Mouse (Mus musculus): ENCODE results near the gene Ppp1r12c.

DNA sequence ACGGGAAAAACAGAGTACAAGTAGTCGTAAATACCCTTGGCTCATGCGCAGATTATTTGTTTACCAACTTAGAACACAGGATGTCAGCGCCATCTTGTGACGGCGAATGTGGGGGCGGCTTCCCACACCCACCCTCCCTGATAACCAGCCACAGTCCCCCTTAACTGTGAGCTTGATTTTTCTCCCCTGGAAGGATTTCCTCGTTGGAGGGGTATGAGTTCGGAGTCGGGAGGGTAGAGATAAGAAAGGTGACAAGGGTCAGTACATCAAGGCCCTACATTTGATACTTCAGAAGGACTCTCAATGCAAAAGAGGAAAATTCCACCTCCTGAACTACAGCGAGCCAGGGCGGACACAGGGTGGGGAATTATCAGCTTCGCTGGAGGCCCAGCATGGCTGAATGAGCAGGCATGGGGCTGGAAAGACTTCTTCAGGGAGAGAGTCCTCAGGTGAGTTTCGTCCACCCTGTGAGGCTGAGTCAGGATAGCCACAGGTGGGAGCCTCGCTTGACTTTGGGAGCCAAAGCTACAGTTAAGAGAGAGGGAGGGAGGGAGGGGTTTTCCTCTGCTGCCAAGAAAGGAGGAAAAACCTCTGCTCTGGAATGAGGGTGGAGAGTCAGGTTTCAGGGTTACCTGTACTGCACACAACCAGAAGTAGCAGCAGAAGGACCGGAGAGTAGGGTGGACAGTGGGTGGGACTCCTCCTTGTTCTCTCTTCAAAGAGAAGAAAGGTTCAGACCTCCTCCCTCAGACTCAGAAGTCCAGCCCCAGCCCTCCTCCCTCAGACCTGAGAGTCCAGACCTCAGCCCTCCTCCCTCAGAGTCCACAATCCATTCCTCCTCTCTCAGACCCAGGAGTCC is 40.7 kb downstream of the Ppp1r12c start, which contains the start of gene Eps8l1:
- no peak for TF ChIP-seq CTCF (IDR thresholded peaks at IDR 0.05; ENCODE audit: low read depth, low read length)
- no peak for TF ChIP-seq POLR2A (IDR thresholded peaks at IDR 0.05; ENCODE audit: insufficient read depth, low read length)

Data from ES-Bruce4 (cell line).